ENCODE assay signal across 17 mouse cellular contexts in genomic region chr10:25177270-25177669, GRCm38 (mm10).
DNase-seq lines count a peak whose midpoint lies in the region.
"Had no signal": no experiment of that assay in that cellular context is flagged by ENCODE, and none has a peak within 500 bp of the region (broad histone marks: within the 10 kb centered on the region; RNA-seq: fewer than 3 reads in every experiment).

No protein-coding gene starts in this region.

- H3K27me3 ChIP-seq in heart, embryonic 10.5 days (ENCODE audit: insufficient read depth, poor library complexity, severe bottlenecking) = no peaks in the 10 kb centered on the region
- H3K27me3 ChIP-seq: embryonic facial prominence, embryonic 12.5 days; embryonic facial prominence, embryonic 15.5 days; hindbrain, embryonic 12.5 days; hindbrain, embryonic 15.5 days; kidney, embryonic 15.5 days had no signal

- DNase-seq in cerebellum, adult 11-12 months = peak; percentile 58
- DNase-seq in cerebellum, postnatal 4 days (ENCODE audit: low spot score in 2 of 2) = no peak
- peak; percentile 54 for DNase-seq in heart, adult 11 months
- no peak for DNase-seq in heart, embryonic 10.5 days (ENCODE audit: low spot score)
- DNase-seq in cerebellum, postnatal 25 days = peak; percentile 46 to 65
- no peak for DNase-seq in adrenal gland, postnatal 10 days
- DNase-seq: adrenal gland, adult 2 months; adrenal gland, postnatal 25 days; forebrain, postnatal 0 days; gastrocnemius, postnatal 25 days; heart, adult 2 months; kidney, adult 8-10 months had no signal

- H3K4me1 ChIP-seq in heart, embryonic 10.5 days = peaks cover 9% of the 10 kb centered on the region; the same call in 1 of the 2 replicates
- H3K4me1 ChIP-seq: embryonic facial prominence, embryonic 12.5 days; embryonic facial prominence, embryonic 15.5 days; hindbrain, embryonic 12.5 days; hindbrain, embryonic 15.5 days; kidney, embryonic 15.5 days had no signal

- no peak overlapping the region for H3K27ac ChIP-seq in heart, embryonic 10.5 days
- H3K27ac ChIP-seq: embryonic facial prominence, embryonic 12.5 days; embryonic facial prominence, embryonic 15.5 days; heart, adult 2 months; hindbrain, embryonic 12.5 days; hindbrain, embryonic 15.5 days; kidney, embryonic 15.5 days had no signal

- H3K4me3 ChIP-seq in heart, embryonic 10.5 days = no peak overlapping the region
- H3K4me3 ChIP-seq: embryonic facial prominence, embryonic 12.5 days; embryonic facial prominence, embryonic 15.5 days; heart, adult 2 months; hindbrain, embryonic 12.5 days; hindbrain, embryonic 15.5 days; kidney, embryonic 15.5 days had no signal

- WGBS in heart, embryonic 10.5 days = 90% methylated on average over 5 of the region's 5 CpGs

- H3K36me3 ChIP-seq in heart, embryonic 10.5 days = no peaks in the 10 kb centered on the region
- H3K36me3 ChIP-seq: embryonic facial prominence, embryonic 12.5 days; embryonic facial prominence, embryonic 15.5 days; hindbrain, embryonic 12.5 days; hindbrain, embryonic 15.5 days; kidney, embryonic 15.5 days had no signal

- no peaks in the 10 kb centered on the region for H3K9me3 ChIP-seq in heart, embryonic 10.5 days
- H3K9me3 ChIP-seq: embryonic facial prominence, embryonic 12.5 days; embryonic facial prominence, embryonic 15.5 days; hindbrain, embryonic 12.5 days; hindbrain, embryonic 15.5 days; kidney, embryonic 15.5 days had no signal

Comparison
In these comparisons a context has a peak if more than half of its experiments do, and no peak if none do; other contexts are left out.
1. DNase-seq: peak in cerebellum, adult 11-12 months (single experiment), heart, adult 11 months (single experiment) and cerebellum, postnatal 25 days (2 of 2); none in cerebellum, postnatal 4 days (0 of 2), heart, embryonic 10.5 days (single experiment) and adrenal gland, postnatal 10 days (single experiment).